Mouse (Mus musculus): ENCODE measurements around the gene Tlnrd1.

GRCm38 (mm10) chr7:83869839-83870543 is 14.1 kb downstream of the Tlnrd1 start:
- TF ChIP-seq POLR2A (IDR thresholded peaks at IDR 0.05; ENCODE audit: low read depth, low read length) (no peak), CTCF (IDR thresholded peaks at IDR 0.05; ENCODE audit: extremely low read depth, insufficient read depth, insufficient read length, insufficient replicate concordance) (no peak)
